Mouse (Mus musculus) neural tube, embryonic 10.5 days (tissue): ENCODE measurements around the gene Fgfr2.

Experiments used
- DNase-seq: peaks from one replicate; pipeline ENCODE4 v3.0.0-alpha.2; 2017; ENCODE audit warnings: low spot score; ENCODE audit errors: extremely low spot score

Gene Fgfr2

DNA sequence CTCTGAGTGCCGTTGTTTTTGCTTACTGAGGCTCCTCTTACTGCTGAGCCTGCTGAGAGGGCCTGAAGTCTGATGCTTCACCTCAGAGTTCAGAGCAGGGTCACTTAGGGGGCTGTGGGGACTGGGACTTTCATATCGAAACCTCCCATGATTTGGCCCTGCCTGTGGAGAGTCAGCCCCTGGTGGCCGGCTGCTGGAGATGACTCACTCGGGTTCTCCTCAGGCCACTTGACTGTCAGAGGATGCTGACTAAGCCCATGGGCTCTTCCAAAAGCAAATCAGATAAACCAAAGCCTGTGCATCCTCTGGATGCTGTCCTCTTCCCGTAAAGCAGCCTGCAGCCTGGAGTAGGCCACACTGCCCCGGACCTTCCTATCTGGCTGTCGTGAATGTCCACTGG lies 2154.6 kb downstream of the Fgfr2 start:
- DNase-seq: no peak

DNA sequence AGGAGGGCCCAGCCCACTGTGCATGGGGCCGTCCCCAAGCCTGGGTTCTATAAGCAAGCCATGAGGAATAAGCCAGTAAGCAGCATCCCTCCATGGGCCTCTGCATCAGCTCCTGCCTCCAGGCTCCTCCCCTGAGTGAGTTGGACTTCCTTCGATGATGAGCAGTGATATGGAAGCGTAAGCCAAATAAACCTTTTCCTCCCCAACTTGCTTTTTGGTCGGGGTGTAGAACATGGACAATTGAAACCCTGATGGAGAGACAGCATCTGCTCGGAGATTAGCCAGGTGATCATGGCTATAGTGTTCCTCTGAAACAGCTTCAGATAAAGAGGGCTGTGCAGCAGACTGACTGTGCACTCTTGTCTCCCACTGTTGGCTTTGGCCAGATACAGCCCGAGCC lies 2155.2 kb downstream of the Fgfr2 start:
- no peak for DNase-seq

DNA sequence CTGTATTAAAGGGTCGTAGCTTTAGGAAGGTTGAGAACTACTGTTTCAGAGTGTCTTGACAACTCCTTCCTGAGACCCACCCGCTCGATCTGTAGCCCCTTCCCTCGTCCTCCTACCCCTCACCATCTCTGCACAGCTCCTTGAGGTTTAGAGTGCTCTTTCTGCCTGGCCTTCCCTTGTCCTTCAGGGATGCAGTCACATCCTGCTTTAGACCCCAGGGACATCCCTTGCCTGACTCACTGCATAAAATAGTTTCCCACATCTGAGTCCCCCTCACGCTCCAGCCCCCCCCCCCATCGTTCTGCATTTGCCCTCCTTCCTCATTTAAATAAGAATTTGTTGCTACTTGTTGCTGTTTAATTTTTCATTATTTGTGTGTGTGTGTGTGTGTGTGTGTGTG lies 2156.3 kb downstream of the Fgfr2 start:
- no peak for DNase-seq

DNA sequence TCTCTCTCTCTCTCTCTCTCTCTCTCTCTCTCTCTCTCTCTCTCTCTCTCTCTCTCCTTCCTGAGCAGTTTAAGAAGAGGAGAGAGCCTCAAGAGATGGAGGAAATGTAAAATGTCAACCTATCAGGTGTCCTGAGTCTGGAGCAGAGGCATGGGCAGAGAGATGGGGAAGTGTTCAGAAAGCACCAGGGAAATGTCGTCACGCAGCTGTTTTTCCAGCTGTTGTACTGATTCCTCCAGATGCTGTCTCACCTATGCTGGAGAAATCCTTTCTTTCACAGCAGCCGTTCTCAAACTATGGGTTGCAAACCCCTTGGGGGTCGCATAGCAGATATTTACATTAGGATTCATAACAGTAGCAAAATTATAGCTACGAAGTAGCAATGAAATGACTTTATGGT lies 2156.7 kb downstream of the Fgfr2 start:
- no peak for DNase-seq

DNA sequence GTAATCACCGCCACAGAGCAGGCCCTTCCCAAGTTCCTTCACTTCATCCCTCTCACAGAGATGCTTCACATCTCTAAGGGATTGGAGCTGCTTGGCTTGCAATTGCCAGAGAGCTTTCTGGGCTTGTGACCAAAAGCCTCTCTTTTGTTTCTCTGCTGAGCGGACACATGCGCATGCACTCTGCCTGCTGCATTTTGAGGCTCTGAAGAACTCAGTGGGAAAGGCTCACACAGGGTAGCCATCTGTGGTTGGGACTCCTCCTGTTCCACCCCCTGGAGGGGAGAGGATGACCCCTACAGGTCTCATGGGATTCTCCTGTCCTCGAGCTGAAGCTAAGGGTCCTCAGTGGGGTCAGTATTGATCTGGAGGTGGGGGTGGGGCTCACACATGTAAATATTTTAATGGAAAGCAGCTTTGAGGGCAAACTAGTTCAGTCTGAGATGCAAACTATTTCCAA lies 2157.2 kb downstream of the Fgfr2 start:
- no peak for DNase-seq

DNA sequence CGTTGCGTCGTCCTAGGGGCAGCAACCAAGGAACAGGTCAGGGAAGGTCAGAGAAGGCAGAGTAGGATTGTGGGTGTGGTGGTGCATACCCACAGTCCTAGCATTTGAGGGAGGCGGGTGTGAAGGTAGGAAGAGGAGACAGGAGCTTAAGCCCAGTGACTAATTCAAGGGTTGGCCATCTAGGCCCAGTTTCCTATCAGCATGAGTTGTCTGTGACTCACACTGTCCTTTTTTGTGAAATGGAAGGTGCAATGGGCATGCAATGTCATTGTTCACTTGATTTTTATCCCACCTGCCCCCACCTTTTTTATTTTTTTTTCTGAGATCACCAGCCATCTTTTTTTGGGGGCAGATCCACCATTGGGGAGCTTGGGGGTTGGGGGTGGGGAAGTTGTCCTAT lies 2157.8 kb downstream of the Fgfr2 start:
- DNase-seq: no peak

DNA sequence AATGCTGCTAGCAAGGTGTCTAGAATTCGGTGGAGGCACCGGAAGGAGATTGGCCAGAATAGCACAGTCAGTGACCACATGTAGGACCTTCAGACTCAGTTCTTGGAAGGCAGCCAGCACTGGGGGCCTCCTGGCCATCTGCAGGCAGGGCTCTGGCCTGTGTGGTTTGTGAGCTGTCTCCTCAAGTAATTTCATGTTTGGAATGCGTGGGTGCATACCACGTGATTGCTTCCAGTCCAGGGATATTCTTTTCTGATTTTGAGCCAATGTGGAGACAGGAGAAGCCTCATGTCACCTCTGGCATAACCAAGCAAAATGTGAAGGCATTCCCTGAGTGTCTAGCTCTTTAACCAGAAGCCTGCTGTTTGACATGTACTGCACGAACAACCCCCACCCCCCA lies 2158.5 kb downstream of the Fgfr2 start:
- DNase-seq: no peak

DNA sequence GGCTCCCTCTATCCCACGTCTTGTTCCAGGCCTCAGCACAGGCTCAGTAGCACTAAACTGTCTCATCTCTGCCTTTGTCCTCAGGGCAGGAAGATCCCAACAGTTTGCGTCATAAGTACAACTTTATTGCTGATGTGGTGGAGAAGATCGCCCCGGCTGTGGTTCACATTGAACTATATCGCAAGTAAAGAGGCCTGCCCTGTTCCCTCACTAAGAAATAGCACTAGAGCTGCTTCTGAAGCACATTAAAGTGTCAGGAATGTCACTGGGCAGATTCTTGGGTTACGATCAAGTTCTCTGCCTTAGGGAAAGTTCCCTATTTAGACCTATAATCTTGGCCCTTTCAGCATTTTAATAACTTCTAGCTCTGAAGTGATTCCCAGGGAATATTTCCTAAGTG lies 2161.7 kb downstream of the Fgfr2 start:
- DNase-seq: no peak

DNA sequence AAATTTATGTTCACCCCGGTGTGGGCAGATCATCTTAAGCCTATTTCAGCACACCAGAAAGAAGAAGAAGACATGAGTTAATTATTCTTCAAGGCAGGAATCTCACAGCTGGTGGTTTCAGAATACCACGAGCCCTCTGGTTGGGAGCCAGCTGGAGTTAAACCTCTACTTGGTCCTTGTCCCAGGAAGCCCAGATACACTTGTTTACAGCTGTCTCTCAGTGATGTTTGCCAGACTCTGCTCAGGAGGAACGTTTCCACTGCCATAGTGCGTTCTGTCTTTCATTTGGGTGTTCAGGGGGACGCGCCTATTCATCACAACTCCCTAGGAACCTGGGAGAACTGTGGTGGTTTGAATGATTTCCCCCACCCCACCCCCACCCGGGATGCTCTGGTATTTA lies 2163.3 kb downstream of the Fgfr2 start:
- DNase-seq: no peak

DNA sequence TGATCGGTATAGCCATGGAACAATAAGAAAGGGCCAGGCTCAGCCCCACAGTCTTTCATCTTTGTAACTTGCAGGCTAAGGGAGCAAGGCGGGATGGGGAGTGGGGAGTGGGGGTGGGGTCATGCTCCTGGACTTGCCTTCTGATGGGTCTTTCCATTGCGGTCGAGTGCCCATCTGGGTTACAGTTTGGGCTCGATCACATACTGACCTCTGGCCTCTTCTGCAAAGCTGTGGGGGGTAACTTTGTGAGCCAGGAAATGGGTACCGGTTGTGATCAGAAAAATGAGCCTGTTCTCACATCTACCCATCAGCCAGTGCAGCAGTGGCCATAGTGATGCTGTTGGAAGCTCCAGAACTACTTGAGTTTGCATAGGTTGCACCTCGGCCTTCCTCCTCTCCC lies 2164.6 kb downstream of the Fgfr2 start:
- DNase-seq: no peak

DNA sequence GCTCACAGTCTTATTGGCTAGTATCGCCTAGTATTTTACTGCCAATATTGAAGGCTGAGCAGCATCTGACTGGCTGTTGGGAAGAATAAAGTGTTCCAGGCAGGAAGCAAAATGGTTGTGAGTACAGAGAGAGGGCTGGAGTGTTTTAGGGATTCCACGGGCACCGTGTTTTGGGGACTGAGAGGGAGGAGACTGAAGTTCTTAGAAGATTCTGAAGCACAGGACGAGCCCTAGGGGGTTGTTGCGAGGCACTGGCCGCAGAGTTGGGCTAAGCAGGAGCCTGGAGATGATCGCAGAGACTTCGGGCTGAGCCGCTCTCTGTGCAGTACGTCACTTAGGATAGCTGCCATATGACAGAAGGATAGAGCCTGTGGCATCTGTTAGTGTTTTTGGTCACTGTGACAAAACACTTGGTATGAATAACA lies 2169.0 kb downstream of the Fgfr2 start:
- DNase-seq: no peak

DNA sequence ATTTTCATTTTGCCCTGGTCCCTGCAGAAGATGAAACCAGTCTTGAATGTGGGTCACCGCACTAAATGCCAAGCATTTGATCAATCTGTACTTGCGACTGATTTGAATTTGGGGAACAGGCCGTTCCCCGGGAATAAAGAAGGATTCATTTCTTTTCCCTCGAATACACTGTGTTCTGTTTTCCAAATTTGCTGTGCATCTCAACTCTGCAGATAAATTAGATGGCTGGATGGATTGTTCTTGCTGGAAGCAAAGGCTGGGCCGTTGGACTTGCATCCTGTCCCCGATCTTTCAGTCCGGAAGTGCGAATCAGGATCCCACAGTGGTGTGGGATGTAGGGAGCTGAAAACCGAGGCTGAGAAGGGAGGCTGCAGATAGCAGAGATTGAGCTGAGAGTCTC lies 2169.8 kb downstream of the Fgfr2 start:
- no peak for DNase-seq

DNA sequence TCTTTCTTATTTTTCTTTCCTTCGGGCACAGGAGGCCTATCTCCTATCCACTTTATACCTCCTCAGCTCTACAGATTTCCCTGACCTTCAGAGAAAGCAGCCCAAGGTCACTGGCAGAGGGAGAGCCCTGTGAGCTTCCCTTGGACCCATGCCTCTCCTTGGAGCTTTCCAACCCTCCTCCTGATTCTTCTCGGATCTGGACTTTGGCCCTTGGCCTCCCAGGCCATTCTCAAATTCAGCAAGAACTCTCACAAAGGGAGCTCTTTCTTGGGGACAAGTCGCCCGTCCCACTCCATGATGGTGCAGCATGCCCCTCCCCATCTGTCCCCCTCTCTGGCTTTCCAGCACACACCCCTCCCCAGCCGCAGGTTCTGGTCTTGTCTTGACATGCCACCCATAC lies 2172.1 kb downstream of the Fgfr2 start:
- no peak for DNase-seq

DNA sequence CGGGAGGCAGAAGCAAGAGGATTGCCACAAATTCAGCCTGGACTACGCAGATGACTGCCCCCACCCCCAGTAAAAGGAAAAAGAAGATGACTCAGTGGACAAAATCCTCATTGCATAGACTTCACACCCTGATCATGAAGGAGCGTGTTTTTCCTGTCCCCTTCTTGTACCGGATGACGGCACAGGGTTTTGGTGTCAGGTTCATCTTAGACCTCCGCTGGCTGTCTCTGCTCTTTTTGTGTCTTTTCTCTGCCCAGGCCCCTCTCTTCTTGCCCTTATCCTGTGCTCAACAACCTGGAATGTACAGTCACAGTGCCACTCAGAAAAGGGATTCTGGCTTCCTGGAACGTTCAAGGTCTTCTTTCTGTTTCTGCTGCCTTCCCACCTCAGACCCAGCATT lies 2172.7 kb downstream of the Fgfr2 start:
- DNase-seq: no peak

DNA sequence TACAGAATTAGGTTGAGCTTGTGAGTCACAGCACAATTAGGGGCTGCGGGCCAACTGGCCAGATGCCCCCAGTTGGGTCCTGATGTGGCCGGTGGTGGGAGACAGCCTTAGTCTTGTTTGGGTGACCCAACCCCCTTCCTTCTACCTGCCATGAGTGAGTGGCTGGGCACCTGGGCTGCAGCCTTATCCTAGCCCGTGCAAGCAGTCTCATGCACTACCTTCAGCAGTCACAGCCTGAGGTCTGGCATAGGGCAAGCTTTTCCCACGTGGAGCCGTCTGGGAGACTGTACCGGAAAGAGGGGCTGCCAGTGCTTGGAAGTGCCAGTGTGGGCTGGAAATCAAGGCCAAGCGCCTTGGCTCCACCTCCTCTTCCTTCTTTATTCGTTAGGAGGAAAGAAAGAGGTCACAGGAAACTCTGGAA lies 2173.8 kb downstream of the Fgfr2 start:
- no peak for DNase-seq

DNA sequence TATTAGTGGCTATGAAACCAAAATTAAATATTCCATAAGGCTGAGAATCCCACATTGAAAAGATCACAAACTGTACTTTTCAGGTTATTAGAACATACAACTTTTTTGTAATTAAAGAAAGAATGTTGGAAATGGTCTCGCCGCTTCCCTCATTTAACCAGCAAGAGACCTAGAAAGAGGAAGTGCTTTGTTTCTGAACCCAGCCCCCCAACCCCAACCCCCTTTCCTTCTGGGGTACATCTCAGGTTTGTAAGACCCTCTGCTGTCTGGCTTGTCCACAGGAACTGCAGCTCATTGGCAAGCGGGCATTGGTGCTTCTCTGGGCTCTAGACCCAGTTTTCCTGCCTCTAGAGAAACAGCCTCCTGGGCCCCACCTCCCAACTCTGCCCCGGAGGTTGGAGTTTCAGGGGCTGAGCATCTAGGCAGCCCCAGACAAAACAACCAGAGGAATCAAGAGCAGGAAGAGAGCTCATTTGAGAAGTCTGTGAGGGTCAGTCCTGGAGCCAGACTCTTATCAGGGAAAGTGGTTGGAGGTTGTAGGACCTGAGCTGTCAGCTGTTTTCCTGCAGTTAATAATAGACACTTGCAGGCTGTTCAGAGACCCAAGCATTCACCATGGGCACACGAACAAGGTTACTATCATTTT lies 2174.5 kb downstream of the Fgfr2 start:
- no peak for DNase-seq

DNA sequence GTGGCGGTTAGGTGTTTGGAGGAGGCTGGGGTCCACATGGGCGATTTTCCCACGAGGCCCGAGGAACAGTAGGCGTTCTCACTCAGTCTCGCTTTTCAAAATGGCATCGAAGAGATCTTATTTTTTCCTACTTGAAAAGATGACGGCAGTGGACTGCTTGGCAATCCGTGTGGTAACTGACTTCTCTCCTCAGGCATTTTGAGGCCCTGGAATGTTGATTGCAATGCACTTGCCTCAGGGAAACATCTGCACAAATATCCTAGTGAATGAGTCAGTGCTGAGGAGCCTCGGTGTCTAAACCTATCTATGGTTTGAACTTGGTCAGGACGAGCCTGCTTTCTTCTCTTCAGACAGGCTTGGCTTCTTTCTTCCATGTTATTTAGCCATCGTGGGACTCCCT lies 2176.8 kb downstream of the Fgfr2 start:
- DNase-seq: no peak

DNA sequence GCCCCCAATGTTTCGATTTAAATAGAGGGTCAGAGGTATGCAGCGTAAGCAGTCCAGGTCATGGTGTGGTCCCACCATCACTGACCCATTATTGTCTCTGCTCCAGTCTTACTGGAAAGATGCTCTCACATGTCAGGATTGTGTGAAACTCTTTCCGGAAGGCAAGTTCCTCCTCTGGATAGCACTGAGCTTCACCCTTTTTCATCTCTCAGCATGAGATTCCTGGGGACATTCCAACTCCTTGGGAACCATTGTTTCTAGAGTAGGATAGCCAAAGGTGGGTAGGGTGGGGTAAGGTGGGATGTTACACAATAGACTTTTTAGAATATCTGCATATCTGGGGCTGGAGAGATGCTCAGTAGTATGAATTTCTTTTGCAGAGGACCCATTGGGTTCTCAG lies 2177.4 kb downstream of the Fgfr2 start:
- DNase-seq: no peak

DNA sequence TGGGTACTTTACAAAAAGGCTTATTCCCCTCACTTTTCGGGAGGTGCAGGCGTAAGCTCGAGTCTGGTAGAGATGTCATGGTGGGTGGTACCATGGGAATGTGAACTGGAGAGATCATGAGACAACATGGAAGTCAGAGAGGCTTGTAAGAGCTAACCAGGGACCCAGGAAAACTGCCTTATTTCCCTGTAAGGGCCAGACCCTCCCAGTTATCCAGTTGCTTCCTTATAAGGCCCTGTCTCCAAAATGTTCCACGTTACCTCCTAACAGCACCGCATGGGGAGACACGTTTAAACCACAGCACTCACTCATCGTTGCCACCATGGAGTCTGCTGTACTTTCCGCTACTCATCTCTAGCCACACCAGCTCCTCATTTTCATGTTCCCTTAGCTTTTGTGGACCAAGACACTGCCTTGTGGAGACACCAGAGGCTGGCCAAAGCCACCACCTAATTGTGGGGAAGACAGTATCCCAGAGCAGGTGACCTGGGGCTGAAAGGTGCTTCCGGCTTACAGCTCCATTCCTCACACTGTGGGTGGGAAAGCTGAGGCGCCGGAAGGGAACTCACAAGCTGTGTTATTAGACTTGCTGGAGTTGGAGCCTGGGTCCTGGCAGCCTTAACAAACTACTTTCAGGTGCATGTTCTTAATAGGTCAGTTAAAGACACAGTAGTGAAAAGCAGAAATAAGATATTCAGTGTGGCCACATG lies 2178.2 kb downstream of the Fgfr2 start:
- DNase-seq: no peak

DNA sequence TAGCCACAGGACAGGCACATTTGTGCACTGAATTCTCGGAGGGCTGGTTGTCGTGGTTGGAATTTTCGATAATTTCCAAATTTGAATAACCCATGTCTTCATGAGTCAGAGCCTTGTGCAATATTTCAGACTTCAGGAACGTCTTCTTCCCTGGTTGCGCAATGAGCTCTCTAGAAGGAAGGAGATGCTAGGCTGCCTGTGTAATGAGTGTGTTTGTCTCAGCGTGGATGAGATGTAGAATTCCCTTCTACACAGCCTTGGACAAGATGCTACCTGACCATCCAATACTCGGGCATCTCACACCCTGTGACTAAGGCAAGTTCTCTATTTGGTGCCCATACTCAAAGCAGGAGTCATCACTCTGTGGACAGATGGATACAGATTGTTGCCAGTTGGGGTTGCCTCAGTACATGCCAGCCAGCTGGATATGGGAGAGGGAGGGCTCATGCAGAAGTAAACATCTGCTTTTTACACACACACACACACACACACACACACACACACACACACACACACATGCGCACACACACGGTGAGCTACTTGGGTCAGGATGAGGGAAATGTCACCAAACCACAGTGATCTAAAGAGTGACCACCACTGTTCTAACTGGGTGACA lies 2179.8 kb downstream of the Fgfr2 start:
- no peak for DNase-seq

DNA sequence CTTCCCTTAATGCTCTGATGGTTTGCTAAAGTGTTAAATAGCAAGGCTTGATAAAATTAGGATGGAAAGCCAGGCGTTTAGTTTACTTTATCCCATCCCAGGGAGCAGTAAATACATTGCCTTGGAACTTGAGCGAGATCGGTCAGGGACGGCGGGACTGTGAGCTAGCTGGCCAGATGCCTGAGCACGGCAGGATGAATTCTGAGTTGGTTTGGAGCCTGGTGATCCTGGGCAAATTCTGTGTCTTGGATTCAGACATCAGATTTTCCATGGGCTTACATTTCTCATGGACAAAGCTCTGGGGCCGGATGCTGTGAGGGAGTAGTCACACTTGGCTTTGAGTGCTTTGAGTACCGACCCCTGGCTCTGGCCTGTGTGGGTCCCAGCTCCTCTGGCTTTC lies 2182.4 kb downstream of the Fgfr2 start:
- no peak for DNase-seq

DNA sequence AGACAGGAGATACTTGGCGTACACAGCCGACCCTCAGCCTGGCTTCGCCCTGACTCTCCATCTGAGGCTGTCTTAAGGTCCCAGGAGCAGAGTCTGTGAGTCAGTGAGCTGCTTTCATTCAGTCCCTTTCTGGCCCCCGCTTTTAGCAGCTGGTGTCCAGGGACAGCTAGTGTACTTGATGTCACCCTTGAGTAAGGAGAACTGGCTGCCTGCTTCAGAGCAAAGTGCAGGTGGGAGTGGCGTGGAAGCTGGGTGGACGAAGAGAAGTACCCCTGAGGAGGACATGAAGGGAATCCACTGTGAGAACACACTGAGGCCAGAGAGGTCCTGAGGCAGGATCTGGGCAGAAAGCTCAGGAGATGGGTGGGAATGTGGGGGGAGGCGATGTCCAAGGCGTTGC lies 2184.3 kb downstream of the Fgfr2 start:
- DNase-seq: no peak

DNA sequence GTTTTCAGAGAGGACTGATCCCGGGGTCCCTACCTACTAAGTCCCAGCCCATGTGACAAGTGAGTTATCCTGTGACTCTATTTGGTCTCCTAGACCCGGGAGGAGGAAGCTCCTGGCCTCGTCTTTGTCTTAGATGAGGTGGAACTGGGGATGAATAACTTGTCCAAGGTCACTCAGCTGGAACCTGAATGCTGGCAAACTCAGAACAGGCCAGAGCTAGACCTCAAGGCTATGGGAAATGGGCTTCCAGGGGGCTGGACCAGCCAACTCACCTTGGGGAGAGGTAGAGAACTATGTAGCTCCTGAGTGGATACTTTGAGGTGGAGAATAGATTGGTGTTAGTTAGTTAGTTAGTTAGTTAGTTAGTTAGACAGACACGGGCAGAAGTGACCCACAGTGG lies 2185.1 kb downstream of the Fgfr2 start:
- DNase-seq: no peak
